Mouse (Mus musculus) myocyte (in vitro differentiated cells): Measurements from ENCODE around the gene Myh14.
A peak's percentile ranks its signal among the peaks of the same experiment; 100 is the strongest.

ENCODE experiments used
- MYOD1 ChIP-seq, 3 experiments: IDR thresholded peaks; one replicate each; pipeline ENCODE4 v1.6.1; 2011; ENCODE audit warnings: control low read depth in 2 of 3, low read depth in 2 of 3, mild to moderate bottlenecking in 2 of 3, moderate library complexity in 1 of 3; ENCODE audit not compliant: insufficient read length in 2 of 3, control insufficient read depth in 1 of 3
- MYOG ChIP-seq, 3 experiments: IDR thresholded peaks; one replicate each; pipeline ENCODE4 v1.6.1; 2011; ENCODE audit warnings: control low read depth in 2 of 3, low read depth in 2 of 3, mild to moderate bottlenecking in 2 of 3; ENCODE audit not compliant: insufficient read length in 2 of 3, control insufficient read depth in 1 of 3, insufficient read depth in 1 of 3
- POLR2A ChIP-seq: IDR thresholded peaks from one replicate; pipeline ENCODE4 v1.6.1; 2011; ENCODE audit warnings: low read depth, mild to moderate bottlenecking, control low read depth, moderate library complexity; ENCODE audit not compliant: insufficient read length
- TCF12 ChIP-seq: IDR thresholded peaks from one replicate; pipeline ENCODE4 v1.6.1; 2011; ENCODE audit warnings: mild to moderate bottlenecking, control low read depth; ENCODE audit not compliant: poor library complexity, insufficient read depth, severe bottlenecking
- USF1 ChIP-seq: IDR thresholded peaks from one replicate; pipeline ENCODE4 v1.6.1; 2011; ENCODE audit warnings: low read depth, mild to moderate bottlenecking, control low read depth, moderate library complexity

DNA sequence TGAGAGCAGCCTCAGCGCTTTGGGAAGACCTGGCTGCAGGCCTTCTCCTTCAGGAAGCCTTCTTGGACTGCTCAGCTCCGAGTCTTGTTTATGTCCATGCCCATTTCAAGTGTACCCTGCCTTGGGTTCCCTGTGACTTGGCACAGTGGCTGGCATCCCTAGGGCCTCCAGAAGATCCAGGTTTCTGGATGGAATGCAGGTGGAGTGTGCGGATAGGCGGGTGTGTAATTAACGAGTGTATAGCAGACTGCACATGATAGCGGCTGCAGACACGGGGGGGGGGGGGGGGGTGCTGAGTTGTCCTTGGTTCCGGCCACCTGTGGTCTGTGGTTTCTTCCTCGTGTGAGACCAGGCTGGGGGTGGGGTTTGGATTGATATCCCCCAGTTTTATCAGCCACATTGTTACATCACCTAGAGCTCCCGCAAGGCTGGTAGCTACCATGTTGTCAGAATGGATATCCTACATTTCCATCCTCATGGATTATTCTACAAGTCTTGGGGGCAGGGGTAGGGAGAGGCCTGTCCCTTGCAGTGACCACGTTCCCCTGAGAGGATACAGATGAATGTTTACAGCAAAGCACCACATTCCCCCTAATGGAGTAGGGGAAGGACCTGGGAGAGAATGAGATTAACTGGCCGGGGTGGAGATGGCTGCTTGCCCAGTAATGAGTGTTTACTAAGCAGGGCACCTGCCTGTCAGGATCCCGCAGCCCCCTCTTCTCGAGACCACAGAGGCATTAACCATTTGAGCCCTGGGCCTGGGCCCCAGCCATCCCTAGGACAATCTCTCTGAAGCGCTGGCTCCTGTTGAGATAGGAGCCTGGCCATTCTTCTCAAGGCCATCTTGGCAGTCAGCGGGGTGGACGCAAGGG, 15.1 kb upstream of the Myh14 start:
- peak in 1 of 3 experiments; percentile 4 for TF ChIP-seq MYOD1 (IDR thresholded peaks at IDR 0.05; ENCODE audit: control insufficient read depth in 1 of 3, insufficient read length in 2 of 3, low read depth in 2 of 3)
- no peak for TF ChIP-seq POLR2A
- TF ChIP-seq USF1: no peak
- no peak for TF ChIP-seq TCF12
- TF ChIP-seq MYOG (IDR thresholded peaks at IDR 0.05; ENCODE audit: control insufficient read depth in 1 of 3, insufficient read depth in 1 of 3, insufficient read length in 2 of 3, low read depth in 2 of 3): peak in 1 of 3 experiments; percentile 23
